Mouse (Mus musculus): ENCODE data around the gene Tab1. TPM values are rescaled to one million over a fixed set of nuclear protein-coding genes. Genes with fewer than 3 reads are reported as not detected.

Tab1 gene
- total and polyA plus RNA-seq, 3 experiments: 17.8 to 24.5 (median 24.1) TPM

GRCm38 (mm10) chr15:80202111-80202775, 69.3 kb downstream of the Tab1 start:
- DNase-seq: no peak
- Histone ChIP-seq H3K27me3 (ENCODE audit: control insufficient read depth, insufficient read depth, low read length) (no peaks in the 10 kb centered on the region), H3K4me1 (ENCODE audit: control insufficient read depth, insufficient read depth, low read length) (no peaks in the 10 kb centered on the region), H3K9ac (ENCODE audit: low read depth, low read length) (no peak overlapping the region), H3K4me3 (no peak overlapping the region), H3K79me2 (replicated peaks; ENCODE audit: control insufficient read depth, insufficient read depth, low read length) (no peaks in the 10 kb centered on the region), H3K36me3 (ENCODE audit: control insufficient read depth, insufficient read depth, low read length) (no peaks in the 10 kb centered on the region), H3K27ac (no peak overlapping the region)
- 67% methylated on average over 6 of the region's 6 CpGs for WGBS
- intact Hi-C loops (cut with DNase I): no loop called here
- TF ChIP-seq CTCF (IDR thresholded peaks at IDR 0.05) (no peak), EP300 (IDR thresholded peaks at IDR 0.05; ENCODE audit: insufficient read depth, low read depth, low read length) (no peak), POLR2A (IDR thresholded peaks at IDR 0.05; ENCODE audit: insufficient read depth, low read depth, low read length) (no peak)

- Histone ChIP-seq H3K36me3 (ENCODE audit: control insufficient read depth, insufficient read depth, low read length) (no peaks in the 10 kb centered on the region), H3K79me2 (replicated peaks; ENCODE audit: control insufficient read depth, insufficient read depth, low read length) (no peaks in the 10 kb centered on the region), H3K4me1 (ENCODE audit: control insufficient read depth, insufficient read depth, low read length) (no peaks in the 10 kb centered on the region), H3K27ac (no peak overlapping the region), H3K27me3 (ENCODE audit: control insufficient read depth, insufficient read depth, low read length) (no peaks in the 10 kb centered on the region), H3K9ac (ENCODE audit: low read depth, low read length) (no peak overlapping the region), H3K4me3 (no peak overlapping the region)
- no peak for DNase-seq
- intact Hi-C loops (cut with DNase I): no loop called here
- TF ChIP-seq POLR2A (IDR thresholded peaks at IDR 0.05; ENCODE audit: insufficient read depth, low read depth, low read length): no peak
- no peak for TF ChIP-seq EP300 (IDR thresholded peaks at IDR 0.05; ENCODE audit: insufficient read depth, low read depth, low read length)
- TF ChIP-seq CTCF (IDR thresholded peaks at IDR 0.05): no peak
- 36% methylated on average over 4 of the region's 4 CpGs for WGBS
Measured at GRCm38 (mm10) chr15:80203406-80203805, 70.5 kb downstream of the Tab1 start.

GRCm38 (mm10) chr15:80206057-80206565, 73.2 kb downstream of the Tab1 start:
- H3K27me3 ChIP-seq (ENCODE audit: control insufficient read depth, insufficient read depth, low read length): no peaks in the 10 kb centered on the region
- H3K4me3 ChIP-seq: no peak overlapping the region
- intact Hi-C loops (cut with DNase I): no loop called here
- no peaks in the 10 kb centered on the region for H3K4me1 ChIP-seq (ENCODE audit: control insufficient read depth, insufficient read depth, low read length)
- no peak overlapping the region for H3K27ac ChIP-seq
- no peak for TF ChIP-seq POLR2A (IDR thresholded peaks at IDR 0.05; ENCODE audit: insufficient read depth, low read depth, low read length)
- no peak for TF ChIP-seq EP300 (IDR thresholded peaks at IDR 0.05; ENCODE audit: insufficient read depth, low read depth, low read length)
- no peak for TF ChIP-seq CTCF (IDR thresholded peaks at IDR 0.05)
- 79% methylated on average over 3 of the region's 3 CpGs for WGBS
- H3K9ac ChIP-seq (ENCODE audit: low read depth, low read length): no peak overlapping the region
- H3K79me2 ChIP-seq (replicated peaks; ENCODE audit: control insufficient read depth, insufficient read depth, low read length): no peaks in the 10 kb centered on the region
- no peak for DNase-seq
- no peaks in the 10 kb centered on the region for H3K36me3 ChIP-seq (ENCODE audit: control insufficient read depth, insufficient read depth, low read length)

GRCm38 (mm10) chr15:80208446-80208845, 75.5 kb downstream of the Tab1 start:
- Histone ChIP-seq H3K27me3 (ENCODE audit: control insufficient read depth, insufficient read depth, low read length) (no peaks in the 10 kb centered on the region), H3K4me1 (ENCODE audit: control insufficient read depth, insufficient read depth, low read length) (no peaks in the 10 kb centered on the region), H3K27ac (no peak overlapping the region), H3K4me3 (no peak overlapping the region), H3K36me3 (ENCODE audit: control insufficient read depth, insufficient read depth, low read length) (no peaks in the 10 kb centered on the region), H3K79me2 (replicated peaks; ENCODE audit: control insufficient read depth, insufficient read depth, low read length) (no peaks in the 10 kb centered on the region), H3K9ac (ENCODE audit: low read depth, low read length) (no peak overlapping the region)
- intact Hi-C loops (cut with DNase I): no loop called here
- DNase-seq: no peak
- 64% methylated on average over 4 of the region's 4 CpGs for whole genome bisulfite sequencing
- TF ChIP-seq CTCF (IDR thresholded peaks at IDR 0.05) (no peak), POLR2A (IDR thresholded peaks at IDR 0.05; ENCODE audit: insufficient read depth, low read depth, low read length) (no peak), EP300 (IDR thresholded peaks at IDR 0.05; ENCODE audit: insufficient read depth, low read depth, low read length) (no peak)

Other genes starting within 250 kb of the Tab1 start
- 1 to 10 TPM; 6.8 to 7.1 TPM for gene Apobec3, start 241.5 kb upstream of the Tab1 start, total RNA-seq (2021)
- 13.9 and 16.3 TPM in 2 replicates for gene Apobec3, start 241.5 kb upstream of the Tab1 start, polyA plus RNA-seq (2012; rRNA removed)
- gene Cbx7, start 162.0 kb upstream of the Tab1 start, total RNA-seq (2021): 10 to 100 TPM; 18.9 to 21.7 TPM
- gene Cbx7, start 162.0 kb upstream of the Tab1 start, polyA plus RNA-seq (2012; rRNA removed): 21.4 and 31.6 TPM in 2 replicates
- 10 to 100 TPM; 27.1 to 27.3 TPM for gene Pdgfb, start 118.2 kb upstream of the Tab1 start, total RNA-seq (2021)
- gene Pdgfb, start 118.2 kb upstream of the Tab1 start, polyA plus RNA-seq (2012; rRNA removed): 32.6 and 45.1 TPM in 2 replicates
- 10 to 100 TPM; 69.6 to 95.0 TPM for gene Syngr1, start 41.8 kb upstream of the Tab1 start, total RNA-seq (2021)
- 247 and 250 TPM in 2 replicates for gene Syngr1, start 41.8 kb upstream of the Tab1 start, polyA plus RNA-seq (2012; rRNA removed)
- 100 to 1,000 TPM; 137 to 150 TPM for gene Rpl3, start 41.3 kb upstream of the Tab1 start, total RNA-seq (2021)
- gene Rpl3, start 41.3 kb upstream of the Tab1 start, polyA plus RNA-seq (2012; rRNA removed): 201 and 230 TPM in 2 replicates
- 1 to 10 TPM; 2.3 to 3.5 TPM for gene Mgat3, start 40.6 kb downstream of the Tab1 start, total RNA-seq (2021)
- 4.9 and 5.5 TPM in 2 replicates for gene Mgat3, start 40.6 kb downstream of the Tab1 start, polyA plus RNA-seq (2012; rRNA removed)
- gene Mief1, start 100.9 kb downstream of the Tab1 start, total RNA-seq (2021): 10 to 100 TPM; 27.0 to 29.5 TPM
- gene Mief1, start 100.9 kb downstream of the Tab1 start, polyA plus RNA-seq (2012; rRNA removed): 12.2 and 17.3 TPM in 2 replicates
- gene AC140267.1, start 102.7 kb downstream of the Tab1 start, total RNA-seq (2021): 10 to 100 TPM; 10.3 to 29.5 TPM
- not detected in 2 replicates for gene AC140267.1, start 102.7 kb downstream of the Tab1 start, polyA plus RNA-seq (2012; rRNA removed)
- gene Atf4, start 122.1 kb downstream of the Tab1 start, total RNA-seq (2021): 10 to 100 TPM; 69.6 to 78.5 TPM
- gene Atf4, start 122.1 kb downstream of the Tab1 start, polyA plus RNA-seq (2012; rRNA removed): 65.6 and 108 TPM in 2 replicates
- 10 to 100 TPM; 15.6 to 16.4 TPM for gene Rps19bp1, start 131.2 kb downstream of the Tab1 start, total RNA-seq (2021)
- 12.2 and 12.7 TPM in 2 replicates for gene Rps19bp1, start 131.2 kb downstream of the Tab1 start, polyA plus RNA-seq (2012; rRNA removed)
- gene Cacna1i, start 154.1 kb downstream of the Tab1 start, total RNA-seq (2021): under 1 TPM; 0.09 to 0.34 TPM
- gene Cacna1i, start 154.1 kb downstream of the Tab1 start, polyA plus RNA-seq (2012; rRNA removed): 0.12 and 0.21 TPM in 2 replicates